Mouse (Mus musculus) G1E (cell line): ENCODE measurements around the gene Sgcd.

Experiments used
- CTCF ChIP-seq: IDR thresholded peaks from 2 replicates; pipeline ENCODE4 v1.5.1; 2012; ENCODE audit warnings: low read depth, low read length, inconsistent platforms, mixed read lengths
- GATA1 ChIP-seq: IDR thresholded peaks from 2 replicates; pipeline ENCODE4 v1.6.1; 2012; ENCODE audit warnings: borderline replicate concordance, low read length, inconsistent platforms, mixed read lengths
- GATA2 ChIP-seq: IDR thresholded peaks from 2 replicates; pipeline ENCODE4 v1.6.1; 2012; ENCODE audit warnings: low read depth, low read length, inconsistent platforms, borderline replicate concordance
- TAL1 ChIP-seq: conservative IDR thresholded peaks from 2 replicates; pipeline ENCODE4 v1.6.1; 2012; ENCODE audit warnings: low read depth, low read length, inconsistent platforms, mixed read lengths

DNA sequence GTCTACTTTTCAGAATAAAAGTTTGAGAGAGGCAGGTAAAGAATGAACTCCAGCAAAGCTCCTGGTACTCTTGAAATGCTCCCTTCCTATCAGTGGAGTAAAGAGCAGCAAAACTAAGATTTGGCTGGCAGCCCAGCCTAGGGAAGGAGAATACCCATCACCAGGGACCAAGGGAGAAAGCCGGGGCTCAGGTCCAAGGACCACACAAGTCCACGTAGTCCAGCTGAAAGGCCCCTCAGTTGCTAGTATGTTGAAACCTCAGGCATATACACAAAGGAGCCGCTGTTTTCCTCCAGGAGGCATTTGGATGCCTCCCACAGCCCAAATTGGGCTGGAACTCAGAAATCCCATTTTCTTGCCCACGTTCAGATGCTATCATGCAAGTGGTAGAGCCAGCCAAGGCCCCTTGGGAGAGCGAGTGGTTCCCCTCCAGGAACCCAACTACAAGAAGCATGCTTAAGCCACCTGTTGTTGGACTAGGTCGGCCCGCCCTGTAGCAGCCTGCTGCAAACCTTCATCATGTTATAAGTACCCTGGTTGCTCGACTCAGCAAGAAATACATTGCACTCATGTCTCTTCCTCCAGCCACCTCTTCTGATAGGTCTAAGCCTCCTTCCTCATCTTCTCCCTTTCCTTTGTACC lies 1.4 kb downstream of the Sgcd start:
- no peak for TF ChIP-seq CTCF
- no peak for TF ChIP-seq TAL1
- no peak for TF ChIP-seq GATA1
- no peak for TF ChIP-seq GATA2
